Mouse (Mus musculus) forebrain, embryonic 10.5 days (tissue): Measurements from ENCODE around the gene Ecd. TPM values are rescaled to one million over a fixed set of nuclear protein-coding genes. Genes with fewer than 3 reads are reported as not detected.

Experiments
- DNase-seq: peaks from one replicate; pipeline ENCODE4 v3.0.0-alpha.2; 2017; ENCODE audit warnings: low spot score; ENCODE audit errors: extremely low spot score
- H3K27ac ChIP-seq: fragments of 300-500 bp; sonication (generic); 2 replicates; pipeline ENCODE4 v1.5.1; 2016; ENCODE audit warnings: mild to moderate bottlenecking
- H3K27me3 ChIP-seq: fragments of 300-500 bp; sonication (generic); 2 replicates; pipeline ENCODE4 v1.6.1; 2016; ENCODE audit warnings: mild to moderate bottlenecking; ENCODE audit not compliant: poor library complexity, severe bottlenecking
- H3K36me3 ChIP-seq: fragments of 300-500 bp; sonication (generic); replicated peaks from 2 replicates; pipeline ENCODE4 v1.6.1; 2016; ENCODE audit warnings: mild to moderate bottlenecking, moderate library complexity
- H3K4me1 ChIP-seq: fragments of 300-500 bp; sonication (generic); 2 replicates; pipeline ENCODE4 v1.6.1; 2016
- H3K4me3 ChIP-seq: fragments of 300-500 bp; sonication (generic); 2 replicates; pipeline ENCODE4 v1.5.1; 2016; ENCODE audit warnings: mild to moderate bottlenecking, moderate library complexity
- H3K9me3 ChIP-seq: fragments of 300-500 bp; sonication (generic); 2 replicates; pipeline ENCODE4 v1.6.1; 2016; ENCODE audit warnings: mild to moderate bottlenecking, moderate library complexity
- WGBS: fragments of 180-500 bp; shearing (Covaris S2); methylation state at CpG from one replicate; pipeline ENCODE4 v1.1.7; 2016; 5-methylcytosine and 5-hydroxymethylcytosine counted together
- polyA plus RNA-seq: library from polyadenylated mRNA; unstranded; fragments of >200 nt; fragmentation: Nextera tagmentation; extraction: Ambion mirVana; gene quantifications from 2 replicates; pipeline ENCODE4 v1.2.1, GENCODE M21; 2016

Gene Ecd
- polyA plus RNA-seq, 1 experiment from 2014 or later: 79.2 TPM

DNA sequence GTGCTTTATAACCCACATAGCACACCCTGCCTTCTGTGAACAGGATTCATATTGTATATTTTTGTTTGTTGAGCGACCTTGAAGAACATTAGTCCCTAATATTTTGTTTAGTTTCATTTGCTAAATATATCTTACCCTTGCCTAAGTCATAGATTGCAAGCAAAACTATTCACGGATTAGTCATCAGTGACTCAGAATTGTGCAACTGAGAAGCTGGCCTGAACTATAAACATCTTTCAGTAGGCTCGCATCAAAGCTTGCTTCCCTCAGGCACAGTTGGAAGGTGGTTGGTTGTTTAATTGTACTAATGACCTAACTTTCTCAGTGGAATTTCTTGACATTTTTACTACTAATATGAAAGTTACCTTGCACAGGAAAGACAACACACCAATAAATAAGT, 49.8 kb downstream of the Ecd start:
- Histone ChIP-seq H3K4me1 (peaks cover 11% of the 10 kb centered on the region), H3K27ac (no peak overlapping the region), H3K27me3 (no peaks in the 10 kb centered on the region), H3K9me3 (no peaks in the 10 kb centered on the region), H3K36me3 (no peaks in the 10 kb centered on the region), H3K4me3 (no peak overlapping the region)
- DNase-seq: no peak
- WGBS: 87% methylated on average over 3 of the region's 3 CpGs

- Histone ChIP-seq H3K9me3 (no peaks in the 10 kb centered on the region), H3K4me3 (no peak overlapping the region), H3K27ac (no peak overlapping the region), H3K36me3 (no peaks in the 10 kb centered on the region), H3K27me3 (no peaks in the 10 kb centered on the region), H3K4me1 (peaks cover 7% of the 10 kb centered on the region)
- DNase-seq: no peak
- WGBS: 83% methylated on average over 3 of the region's 3 CpGs
Measured at GRCm38 (mm10) chr14:20297616-20298015, 50.3 kb downstream of the Ecd start.

DNA sequence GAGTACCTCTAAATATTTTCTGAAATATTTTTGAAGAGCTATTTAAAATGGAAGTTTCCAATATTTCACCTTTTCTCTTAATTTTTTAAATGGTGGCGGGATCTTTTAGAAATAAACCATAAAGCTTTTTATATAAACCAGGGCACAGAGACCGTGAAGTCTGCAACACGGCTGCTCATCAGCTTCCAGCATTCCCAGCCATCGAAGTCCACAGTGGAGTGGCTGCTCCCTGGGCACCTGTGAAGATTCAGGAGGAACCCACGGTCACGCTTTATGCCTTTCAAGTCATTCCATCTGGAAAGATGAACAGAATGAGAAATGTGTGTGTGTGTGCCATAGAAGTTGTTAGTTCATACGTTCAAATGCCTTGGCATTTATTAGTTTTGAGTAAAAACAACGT, 53.0 kb downstream of the Ecd start:
- Histone ChIP-seq H3K4me1 (peaks cover 22% of the 10 kb centered on the region), H3K27me3 (no peaks in the 10 kb centered on the region), H3K9me3 (no peaks in the 10 kb centered on the region), H3K36me3 (no peaks in the 10 kb centered on the region), H3K27ac (0 out of 2 replicates have a peak overlapping the region, but pooled peaks have one; percentile 5), H3K4me3 (peak overlapping the region; percentile 57)
- no peak for DNase-seq
- WGBS: 57% methylated on average over 8 of the region's 8 CpGs

DNA sequence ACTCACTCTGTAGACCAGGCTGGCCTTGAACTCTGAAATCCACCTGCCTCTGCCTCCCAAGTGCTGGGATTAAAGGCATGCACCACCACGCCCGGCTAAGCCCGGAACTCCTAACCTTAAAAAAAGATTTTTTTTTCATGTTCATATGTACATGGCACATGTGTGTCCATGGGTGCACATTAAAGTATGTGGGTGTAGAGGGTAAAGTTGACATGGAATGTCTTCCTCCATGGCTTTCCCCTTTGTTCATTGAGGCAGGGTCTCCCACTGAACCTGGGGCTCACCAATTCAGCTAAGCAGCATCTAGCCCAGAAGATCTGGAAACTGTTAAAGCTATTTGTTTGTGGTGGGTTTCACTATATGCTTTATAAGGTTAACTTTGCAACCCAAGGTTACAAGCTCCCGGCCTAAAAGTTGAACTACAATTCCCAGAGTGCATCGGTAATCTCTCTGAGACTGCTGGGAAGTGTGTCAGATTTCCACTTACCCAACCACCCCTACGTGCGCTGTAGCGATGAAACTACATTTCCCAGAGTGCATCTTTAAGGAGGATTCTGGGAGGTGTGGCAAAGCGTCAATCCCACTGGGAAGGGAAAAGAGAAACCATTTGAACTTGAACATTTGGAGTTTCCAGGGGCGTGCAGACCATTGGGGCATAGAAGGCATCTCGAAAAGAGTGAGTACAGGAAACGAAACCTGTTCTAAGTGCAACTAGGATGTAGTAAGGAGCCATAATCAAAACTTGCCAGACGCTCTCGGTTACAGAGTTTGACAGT, 53.6 kb downstream of the Ecd start, which contains the start of gene Nudt13:
Gene Nudt13 (plus strand): TSS at position 581 of the 776 bp plus-strand sequence.
- WGBS: 26% methylated on average over 14 of the region's 14 CpGs
- peaks cover 22% of the 10 kb centered on the region for H3K4me1 ChIP-seq
- H3K27me3 ChIP-seq: no peaks in the 10 kb centered on the region
- no peaks in the 10 kb centered on the region for H3K36me3 ChIP-seq
- peak within 1 kb of the TSS; percentile 57 for H3K4me3 ChIP-seq
- no peaks in the 10 kb centered on the region for H3K9me3 ChIP-seq
- peak within 1 kb of the TSS; percentile 77 for H3K27ac ChIP-seq
- DNase-seq: peak; percentile 74

DNA sequence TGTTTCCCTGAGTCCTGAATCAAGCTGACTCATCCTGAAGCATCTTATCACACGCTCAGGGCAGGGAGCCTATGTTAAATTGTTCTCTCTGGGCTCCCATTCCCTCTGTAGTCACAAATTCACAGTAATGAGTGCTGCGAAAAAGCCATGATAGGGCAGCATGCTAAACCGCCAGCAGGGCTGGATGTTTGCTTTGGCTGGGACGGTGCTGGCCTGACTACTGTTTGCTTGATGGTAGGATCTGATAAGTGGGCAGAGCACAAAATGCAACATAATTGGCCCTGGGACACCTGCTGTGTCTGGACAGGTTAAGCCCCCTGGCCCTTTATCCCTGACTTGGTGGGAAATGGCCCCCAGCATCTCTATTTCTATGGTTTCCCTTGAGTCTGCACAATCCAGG, 56.5 kb downstream of the Ecd start:
- H3K4me1 ChIP-seq: peaks cover 22% of the 10 kb centered on the region
- H3K9me3 ChIP-seq: no peaks in the 10 kb centered on the region
- peak; percentile 25 for DNase-seq
- H3K36me3 ChIP-seq: no peaks in the 10 kb centered on the region
- WGBS: 47% methylated on average over 4 of the region's 4 CpGs
- no peak overlapping the region for H3K4me3 ChIP-seq
- 0 out of 2 replicates have a peak overlapping the region, but pooled peaks have one; percentile 37 for H3K27ac ChIP-seq
- no peaks in the 10 kb centered on the region for H3K27me3 ChIP-seq

Other genes with a start within 250 kb of the Ecd start
- gene Saysd1, start 209.6 kb downstream of the Ecd start, polyA plus RNA-seq: 10.9 and 11.9 TPM in 2 replicates
- gene Kcnk5, start 166.3 kb downstream of the Ecd start, polyA plus RNA-seq: 16.1 and 16.8 TPM in 2 replicates
- gene Kcnk16, start 78.9 kb downstream of the Ecd start, polyA plus RNA-seq: not detected in 2 replicates
- gene Nudt13, start 53.4 kb downstream of the Ecd start, polyA plus RNA-seq: 9.9 and 12.0 TPM in 2 replicates
- 45.7 and 48.3 TPM in 2 replicates for gene Fam149b, start within 50 bp of the Ecd start, polyA plus RNA-seq
- 374 and 381 TPM in 2 replicates for gene Dnajc9, start 40.8 kb upstream of the Ecd start, polyA plus RNA-seq
- gene Mrps16, start 45.5 kb upstream of the Ecd start, polyA plus RNA-seq: 78.0 and 78.5 TPM in 2 replicates
- gene Cfap70, start 104.1 kb upstream of the Ecd start, polyA plus RNA-seq: 0.55 and 1.3 TPM in 2 replicates
- gene Anxa7, start 132.0 kb upstream of the Ecd start, polyA plus RNA-seq: 18.7 and 18.8 TPM in 2 replicates
- 1.3 TPM in 2 replicates for gene Mss51, start 148.8 kb upstream of the Ecd start, polyA plus RNA-seq
- gene Ppp3cb, start 198.5 kb upstream of the Ecd start, polyA plus RNA-seq: 44.7 and 48.5 TPM in 2 replicates